Mouse (Mus musculus) liver, adult 2 months (tissue): ENCODE measurements around the gene Gm14862.
"Not testable (repeated sequence)": the region's sequence is repeated elsewhere in the genome, so short reads cannot be mapped to it uniquely, and the experiment has no call there.

Experiments used
- CTCF ChIP-seq: fragments of 200-500 bp; IDR thresholded peaks from 2 replicates; pipeline ENCODE4 v1.5.1; 2011; ENCODE audit warnings: low read depth, low read length, control low read depth
- POLR2A ChIP-seq: fragments of 200-500 bp; IDR thresholded peaks from 2 replicates; pipeline ENCODE4 v1.6.1; 2011; ENCODE audit warnings: low read length, control low read depth; ENCODE audit not compliant: insufficient read depth; ENCODE audit errors: extremely low read depth

GRCm38 (mm10) chrX:9293140-9293829 lies 36.6 kb upstream of the Gm14862 start:
- TF ChIP-seq POLR2A, CTCF: not testable (repeated sequence)
